Mouse (Mus musculus) brain, embryonic 14.5 days (tissue): ENCODE results near the gene Grifin.

Experiments used
- CTCF ChIP-seq: fragments of 200-500 bp; IDR thresholded peaks from 2 replicates; pipeline ENCODE4 v1.5.1; 2012; ENCODE audit warnings: inconsistent platforms, mild to moderate bottlenecking, moderate library complexity, borderline replicate concordance; ENCODE audit not compliant: insufficient read depth, insufficient read length; ENCODE audit errors: extremely low read depth
- POLR2A ChIP-seq: fragments of 200-500 bp; IDR thresholded peaks from 2 replicates; pipeline ENCODE4 v1.6.1; 2012; ENCODE audit warnings: mild to moderate bottlenecking, inconsistent platforms, borderline replicate concordance; ENCODE audit not compliant: poor library complexity, insufficient read depth, insufficient read length, severe bottlenecking; ENCODE audit errors: extremely low read depth

- TF ChIP-seq CTCF (peak; percentile 94), POLR2A (no peak)
Observed at GRCm38 (mm10) chr5:140540106-140540505, 24.8 kb downstream of the Grifin start.
